Mouse (Mus musculus) spleen, postnatal 0 days (tissue): Measurements from ENCODE around the gene Edc3. TPM values are rescaled to one million over a fixed set of nuclear protein-coding genes. Genes with fewer than 3 reads are reported as not detected.

Source experiments
- polyA plus RNA-seq: library from polyadenylated mRNA; unstranded; fragments of >200 nt; fragmentation: Nextera tagmentation; extraction: Ambion mirVana; gene quantifications from 2 replicates; pipeline ENCODE4 v1.2.1, GENCODE M21; 2015

The Edc3 gene
- 16.2 and 17.0 TPM in 2 replicates for polyA plus RNA-seq

GRCm38 (mm10) chr9:57708068-57708719, at the start of gene Edc3:
Gene Edc3, plus strand, starts transcription at chr9:57708540.

GRCm38 (mm10) chr9:57683520-57683919, 24.8 kb upstream of the Edc3 start, which contains the start of gene Cyp1a2:
Gene Cyp1a2, minus strand, starts transcription at chr9:57683703.

GRCm38 (mm10) chr9:57687751-57688150, 20.6 kb upstream of the Edc3 start, which contains the start of gene Cyp1a1:
Gene Cyp1a1, plus strand, starts transcription at chr9:57687928.

GRCm38 (mm10) chr9:57765364-57766351, 57.3 kb downstream of the Edc3 start, which contains the start of gene Clk3:
Gene Clk3, minus strand, starts transcription at chr9:57765860.

Other genes with a start within 250 kb of the Edc3 start
- gene Scamp5, start 240.5 kb upstream of the Edc3 start, polyA plus RNA-seq: 4.5 and 6.0 TPM in 2 replicates
- 3.1 and 3.6 TPM in 2 replicates for gene Rpp25, start 204.5 kb upstream of the Edc3 start, polyA plus RNA-seq
- gene Cox5a, start 187.3 kb upstream of the Edc3 start, polyA plus RNA-seq: 414 and 442 TPM in 2 replicates
- 9.5 and 11.1 TPM in 2 replicates for gene Fam219b, start 171.0 kb upstream of the Edc3 start, polyA plus RNA-seq
- 8.7 and 12.2 TPM in 2 replicates for gene Mpi, start 155.8 kb upstream of the Edc3 start, polyA plus RNA-seq
- gene Scamp2, start 147.6 kb upstream of the Edc3 start, polyA plus RNA-seq: 39.3 and 50.4 TPM in 2 replicates
- gene Ulk3, start 119.1 kb upstream of the Edc3 start, polyA plus RNA-seq: 4.7 and 6.4 TPM in 2 replicates
- not detected in 2 replicates for gene Cplx3, start 102.3 kb upstream of the Edc3 start, polyA plus RNA-seq
- gene Lman1l, start 87.8 kb upstream of the Edc3 start, polyA plus RNA-seq: not detected in 2 replicates
- 31.6 and 33.8 TPM in 2 replicates for gene Csk, start 54.9 kb upstream of the Edc3 start, polyA plus RNA-seq
- gene Cyp1a2, start 24.8 kb upstream of the Edc3 start, polyA plus RNA-seq: not detected in 2 replicates
- 0.04 and 0.16 TPM in 2 replicates for gene Cyp1a1, start 20.6 kb upstream of the Edc3 start, polyA plus RNA-seq
- gene Clk3, start 57.3 kb downstream of the Edc3 start, polyA plus RNA-seq: 77.0 and 77.2 TPM in 2 replicates
- gene Arid3b, start 128.3 kb downstream of the Edc3 start, polyA plus RNA-seq: 6.1 and 6.7 TPM in 2 replicates
- 70.9 and 74.4 TPM in 2 replicates for gene Ubl7, start 202.4 kb downstream of the Edc3 start, polyA plus RNA-seq
- gene Sema7a, start 231.6 kb downstream of the Edc3 start, polyA plus RNA-seq: 0.65 and 0.80 TPM in 2 replicates